Mouse (Mus musculus) embryonic fibroblast, embryonic 13.5 days (primary cell): ENCODE results near the gene Gm28036.

Experiments
- CTCF ChIP-seq: IDR thresholded peaks from 2 replicates; pipeline ENCODE4 v1.5.1; 2011; ENCODE audit warnings: mild to moderate bottlenecking, control low read depth, low read length, moderate library complexity, borderline replicate concordance; ENCODE audit not compliant: insufficient read depth
- POLR2A ChIP-seq: IDR thresholded peaks from 2 replicates; pipeline ENCODE4 v1.6.1; 2011; ENCODE audit warnings: low read depth, mild to moderate bottlenecking, control low read depth, low read length, moderate library complexity

- TF ChIP-seq POLR2A (no peak), CTCF (no peak)
These were observed 20.5 kb upstream of the Gm28036 start for GRCm38 (mm10) chr2:156147316-156147915.
